Mouse (Mus musculus) liver, embryonic 14.5 days (tissue): ENCODE measurements around the gene Gm867. TPM values are rescaled to one million over a fixed set of nuclear protein-coding genes. Genes with fewer than 3 reads are reported as not detected.
A peak's percentile ranks its signal among the peaks of the same experiment; 100 is the strongest.

Experiments used
- ATAC-seq: fragments of 200-750 bp; cut with Nextera tagmentation; 2 replicates; pipeline ENCODE4 v1.8.0; 2017; ENCODE audit warnings: moderate number of reproducible peaks, mild to moderate bottlenecking, moderate library complexity; ENCODE audit not compliant: insufficient read depth
- DNase-seq, 3 experiments: peaks; one replicate each; pipeline ENCODE4 v3.0.0-alpha.2; 2012 to 2013; ENCODE audit warnings: low read depth in 3 of 3, low spot score in 3 of 3
- H3K27ac ChIP-seq: fragments of 300-500 bp; sonication (generic); 2 replicates; pipeline ENCODE4 v1.5.1; 2014; ENCODE audit warnings: moderate library complexity, mild to moderate bottlenecking, control low read depth, inconsistent platforms
- H3K27me3 ChIP-seq: fragments of 300-500 bp; sonication (generic); 2 replicates; pipeline ENCODE4 v1.6.1; 2014; ENCODE audit warnings: mild to moderate bottlenecking, low read length, moderate library complexity; ENCODE audit not compliant: control insufficient read depth, insufficient read depth
- H3K36me3 ChIP-seq: fragments of 300-500 bp; sonication (generic); replicated peaks from 2 replicates; pipeline ENCODE4 v1.6.1; 2014; ENCODE audit warnings: low read depth; ENCODE audit not compliant: control insufficient read depth, insufficient read depth
- H3K4me1 ChIP-seq, 2 experiments: fragments of 200-500 bp in 1 of 2; fragments of 300-500 bp in 1 of 2; sonication (generic) in 1 of 2; replicated peaks; 2 replicates each; pipeline ENCODE4 v1.6.1; 2012 to 2014; ENCODE audit warnings: antibody characterized with exemption in 1 of 2, inconsistent platforms in 1 of 2, low read length in 1 of 2; ENCODE audit not compliant: control insufficient read depth in 2 of 2, insufficient read depth in 2 of 2
- H3K4me2 ChIP-seq: fragments of 300-500 bp; sonication (generic); 2 replicates; pipeline ENCODE4 v1.6.1; 2014; ENCODE audit warnings: low read depth, mild to moderate bottlenecking, control low read depth, moderate library complexity
- H3K4me3 ChIP-seq, 2 experiments: fragments of 200-500 bp in 1 of 2; fragments of 300-500 bp in 1 of 2; sonication (generic) in 1 of 2; 2 replicates each; pipeline ENCODE4 v1.5.1; 2012 to 2014; ENCODE audit warnings: low read depth in 2 of 2, low read length in 2 of 2, mild to moderate bottlenecking in 2 of 2, control low read depth in 1 of 2, inconsistent platforms in 1 of 2, moderate library complexity in 1 of 2; ENCODE audit not compliant: insufficient read depth in 1 of 2
- H3K9ac ChIP-seq: fragments of 300-500 bp; sonication (generic); replicated peaks from 2 replicates; pipeline ENCODE4 v1.6.1; 2014; ENCODE audit warnings: mild to moderate bottlenecking, control low read depth, moderate library complexity
- H3K9me3 ChIP-seq: fragments of 300-500 bp; sonication (generic); 2 replicates; pipeline ENCODE4 v1.6.1; 2016; ENCODE audit warnings: low read length, mixed read lengths; ENCODE audit not compliant: control insufficient read depth
- CTCF ChIP-seq: IDR thresholded peaks from 2 replicates; pipeline ENCODE4 v1.5.1; 2016; ENCODE audit warnings: antibody characterized with exemption, low read depth, control low read depth
- EP300 ChIP-seq: IDR thresholded peaks from 2 replicates; pipeline ENCODE4 v1.6.1; 2016; ENCODE audit warnings: antibody characterized with exemption, low read depth
- WGBS: fragments of 180-500 bp; shearing (Covaris S2); extraction: QIAGEN DNeasy Blood & Tissue Kit; methylation state at CpG from one replicate; pipeline ENCODE4 v1.1.7; 2014; ENCODE audit not compliant: insufficient replicate concordance; 5-methylcytosine and 5-hydroxymethylcytosine counted together
- polyA plus RNA-seq, 2 experiments: library from polyadenylated mRNA; depleted of rRNA in 1 of 2; stranded (reverse) in 1 of 2; unstranded in 1 of 2; fragments of >200 nt; fragmentation: Nextera tagmentation in 1 of 2; extraction: Ambion mirVana in 1 of 2; gene quantifications; 2 replicates each; pipeline versions ENCODE4 v1.2.1 to v1.2.3; 2012 to 2014

Gm867 gene
- polyA plus RNA-seq, 2 experiments = 20.9 to 27.6 TPM

- Histone ChIP-seq H3K9ac (no peak overlapping the region), H3K36me3 (peaks cover 36% of the 10 kb centered on the region), H3K4me1 (no peaks in the 10 kb centered on the region), H3K27me3 (no peaks in the 10 kb centered on the region), H3K27ac (no peak overlapping the region), H3K9me3 (no peaks in the 10 kb centered on the region), H3K4me2 (no peak overlapping the region), H3K4me3 (no peak overlapping the region)
- WGBS = 82% methylated on average over 6 of the region's 6 CpGs
- DNase-seq (no peak), ATAC-seq (no peak)
- no peak for TF ChIP-seq CTCF
- no peak for TF ChIP-seq EP300
These were observed 42.4 kb downstream of the Gm867 start for GRCm38 (mm10) chr10:75898039-75898564.

GRCm38 (mm10) chr10:75897373-75897772 lies 43.1 kb downstream of the Gm867 start:
- peaks cover 0 to 3% of the 10 kb centered on the region in 2 experiments; a peak in 1 of 4 replicates for H3K4me1 ChIP-seq
- 48% methylated on average over 6 of the region's 6 CpGs for WGBS
- no peak overlapping the region for H3K27ac ChIP-seq
- H3K9me3 ChIP-seq = no peaks in the 10 kb centered on the region
- TF ChIP-seq EP300 = no peak
- peak; percentile 87 for TF ChIP-seq CTCF
- H3K27me3 ChIP-seq = no peaks in the 10 kb centered on the region
- no peak overlapping the region for H3K9ac ChIP-seq
- H3K36me3 ChIP-seq = peaks cover 28% of the 10 kb centered on the region
- ATAC-seq (no peak), DNase-seq (peak in 1 of 3 experiments; percentile 36)
- H3K4me2 ChIP-seq = no peak overlapping the region
- no peak overlapping the region for H3K4me3 ChIP-seq

GRCm38 (mm10) chr10:75896208-75896607 lies 44.3 kb downstream of the Gm867 start:
- no peak for DNase-seq
- ATAC-seq = no peak
- H3K27ac ChIP-seq = no peak overlapping the region
- TF ChIP-seq EP300 (no peak), CTCF (no peak)
- peaks cover 22% of the 10 kb centered on the region for H3K36me3 ChIP-seq
- no peak overlapping the region for H3K4me2 ChIP-seq
- H3K9ac ChIP-seq = no peak overlapping the region
- H3K4me1 ChIP-seq = peaks cover 0 to 3% of the 10 kb centered on the region in 2 experiments; a peak in 1 of 4 replicates
- no peaks in the 10 kb centered on the region for H3K9me3 ChIP-seq
- H3K4me3 ChIP-seq = no peak overlapping the region
- 90% methylated on average over 1 of the region's 1 CpGs for WGBS
- no peaks in the 10 kb centered on the region for H3K27me3 ChIP-seq

- H3K9ac ChIP-seq = no peak overlapping the region
- 83% methylated on average over 5 of the region's 5 CpGs for WGBS
- H3K27ac ChIP-seq = no peak overlapping the region
- peaks cover 0 to 3% of the 10 kb centered on the region in 2 experiments; a peak in 1 of 4 replicates for H3K4me1 ChIP-seq
- no peak overlapping the region for H3K4me3 ChIP-seq
- H3K36me3 ChIP-seq = peaks cover 22% of the 10 kb centered on the region
- DNase-seq (no peak), ATAC-seq (no peak)
- no peaks in the 10 kb centered on the region for H3K27me3 ChIP-seq
- H3K9me3 ChIP-seq = no peaks in the 10 kb centered on the region
- no peak overlapping the region for H3K4me2 ChIP-seq
- TF ChIP-seq CTCF (no peak), EP300 (no peak)
These were observed 44.7 kb downstream of the Gm867 start for GRCm38 (mm10) chr10:75895730-75896129.

GRCm38 (mm10) chr10:75894601-75895000 lies 45.9 kb downstream of the Gm867 start:
- H3K27me3 ChIP-seq = no peaks in the 10 kb centered on the region
- DNase-seq (no peak), ATAC-seq (no peak)
- no peak overlapping the region for H3K4me3 ChIP-seq
- no peak overlapping the region for H3K4me2 ChIP-seq
- no peak overlapping the region for H3K9ac ChIP-seq
- H3K9me3 ChIP-seq = no peaks in the 10 kb centered on the region
- peaks cover 20% of the 10 kb centered on the region for H3K36me3 ChIP-seq
- 64% methylated on average over 6 of the region's 6 CpGs for WGBS
- H3K4me1 ChIP-seq = peaks cover 0 to 3% of the 10 kb centered on the region in 2 experiments; a peak in 1 of 4 replicates
- no peak overlapping the region for H3K27ac ChIP-seq
- TF ChIP-seq EP300 (no peak), CTCF (no peak)
